Mouse (Mus musculus) lung, postnatal 0 days (tissue): ENCODE measurements around the gene Exoc6.

Source experiments
- CTCF ChIP-seq: IDR thresholded peaks from 2 replicates; pipeline ENCODE4 v1.5.1; 2016; ENCODE audit warnings: antibody characterized with exemption, mild to moderate bottlenecking
- EP300 ChIP-seq: IDR thresholded peaks from 2 replicates; pipeline ENCODE4 v1.6.1; 2016; ENCODE audit warnings: antibody characterized with exemption, mild to moderate bottlenecking, control low read depth

DNA sequence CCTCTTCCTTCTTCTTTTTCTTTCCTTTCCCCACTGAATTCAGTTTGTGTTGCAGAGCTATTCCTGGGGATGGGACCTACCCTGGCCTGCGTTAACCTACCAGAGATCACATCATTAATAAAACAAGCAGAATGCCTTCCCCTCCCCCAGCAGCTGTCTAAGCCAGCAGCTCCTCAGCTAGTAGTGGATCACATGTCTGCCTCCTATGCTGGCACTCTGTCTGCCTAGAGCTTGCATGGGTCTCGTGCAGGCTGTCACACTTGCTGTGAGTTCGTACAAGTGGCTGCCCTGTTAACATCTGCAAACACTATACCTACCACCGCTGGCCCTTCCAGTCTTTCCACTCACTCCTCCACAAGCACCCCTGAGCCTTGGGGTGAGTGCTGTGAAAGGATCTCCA is 29.4 kb downstream of the Exoc6 start:
- no peak for TF ChIP-seq CTCF
- no peak for TF ChIP-seq EP300
